10 mouse cellular contexts compared by ENCODE assay signal in genomic region chr2:169212676-169213257, GRCm38 (mm10).
A peak's percentile ranks its signal among the peaks of the same experiment; 100 is the strongest.
DNase-seq lines count a peak whose midpoint lies in the region; ATAC-seq and TF ChIP-seq lines count a peak whose summit lies in the region.
"Had no signal": no experiment of that assay in that cellular context is flagged by ENCODE, and none has a peak within 500 bp of the region (broad histone marks: within the 10 kb centered on the region; RNA-seq: fewer than 3 reads in every experiment).

No protein-coding gene starts in this region.

- peak; percentile 46 for DNase-seq in forebrain, embryonic 11.5 days (ENCODE audit: low spot score)
- DNase-seq in hindbrain, postnatal 0 days (ENCODE audit: low spot score), result no peak
- peak; percentile 48 for DNase-seq in limb, embryonic 14.5 days (ENCODE audit: low spot score)
- no peak for DNase-seq in cerebellum, adult 11 months
- DNase-seq: cerebellum, adult 18-20 months; left cerebral cortex, postnatal 4 days had no signal

- no peaks in the 10 kb centered on the region for H3K27me3 ChIP-seq in forebrain, embryonic 11.5 days (ENCODE audit: control insufficient read depth, insufficient read depth, low read length)
- H3K27me3 ChIP-seq in forebrain, embryonic 16.5 days (replicated peaks; ENCODE audit: control insufficient read depth, insufficient read depth, low read length), result no peaks in the 10 kb centered on the region
- no peaks in the 10 kb centered on the region for H3K27me3 ChIP-seq in hindbrain, embryonic 12.5 days
- no peaks in the 10 kb centered on the region for H3K27me3 ChIP-seq in hindbrain, postnatal 0 days (ENCODE audit: insufficient read depth, low read length)
- no peaks in the 10 kb centered on the region for H3K27me3 ChIP-seq in midbrain, embryonic 12.5 days
- H3K27me3 ChIP-seq in midbrain, embryonic 15.5 days (replicated peaks), result no peaks in the 10 kb centered on the region
- H3K27me3 ChIP-seq in limb, embryonic 14.5 days (ENCODE audit: control insufficient read depth, insufficient read depth, low read length), result no peaks in the 10 kb centered on the region

- no peak overlapping the region for H3K4me3 ChIP-seq in forebrain, embryonic 11.5 days (ENCODE audit: low read depth, low read length)
- no peak overlapping the region for H3K4me3 ChIP-seq in forebrain, embryonic 16.5 days (replicated peaks; ENCODE audit: low read length)
- H3K4me3 ChIP-seq in hindbrain, embryonic 12.5 days, result no peak overlapping the region
- H3K4me3 ChIP-seq in hindbrain, postnatal 0 days (ENCODE audit: low read length), result no peak overlapping the region
- H3K4me3 ChIP-seq in midbrain, embryonic 12.5 days, result no peak overlapping the region
- H3K4me3 ChIP-seq in midbrain, embryonic 15.5 days, result no peak overlapping the region
- no peak overlapping the region for H3K4me3 ChIP-seq in limb, embryonic 14.5 days (replicated peaks; ENCODE audit: low read length)

- no peak for TF ChIP-seq POLR2A in limb, embryonic 14.5 days (IDR thresholded peaks at IDR 0.05; ENCODE audit: borderline replicate concordance, extremely low read depth, insufficient read depth, insufficient read length)

- no peak overlapping the region; the same call in 1 of the 2 replicates for H3K9ac ChIP-seq in forebrain, embryonic 11.5 days (ENCODE audit: low read length)
- H3K9ac ChIP-seq in forebrain, embryonic 16.5 days (replicated peaks; ENCODE audit: low read depth, low read length), result no peak overlapping the region
- no peak overlapping the region for H3K9ac ChIP-seq in hindbrain, embryonic 12.5 days
- H3K9ac ChIP-seq in hindbrain, postnatal 0 days (replicated peaks; ENCODE audit: low read length), result no peak overlapping the region
- no peak overlapping the region for H3K9ac ChIP-seq in midbrain, embryonic 12.5 days (replicated peaks)
- H3K9ac ChIP-seq in midbrain, embryonic 15.5 days, result no peak overlapping the region
- H3K9ac ChIP-seq in limb, embryonic 14.5 days (ENCODE audit: low read depth, low read length, severe bottlenecking), result no peak overlapping the region

- H3K36me3 ChIP-seq in forebrain, embryonic 11.5 days (ENCODE audit: control insufficient read depth, insufficient read depth, low read length), result no peaks in the 10 kb centered on the region
- H3K36me3 ChIP-seq in forebrain, embryonic 16.5 days (ENCODE audit: control insufficient read depth, insufficient read depth), result no peaks in the 10 kb centered on the region
- no peaks in the 10 kb centered on the region for H3K36me3 ChIP-seq in hindbrain, embryonic 12.5 days
- no peaks in the 10 kb centered on the region for H3K36me3 ChIP-seq in hindbrain, postnatal 0 days (ENCODE audit: insufficient read depth, low read length)
- no peaks in the 10 kb centered on the region for H3K36me3 ChIP-seq in midbrain, embryonic 12.5 days
- H3K36me3 ChIP-seq in midbrain, embryonic 15.5 days (replicated peaks), result no peaks in the 10 kb centered on the region
- no peaks in the 10 kb centered on the region for H3K36me3 ChIP-seq in limb, embryonic 14.5 days (ENCODE audit: control insufficient read depth, insufficient read depth, low read length)

- WGBS in forebrain, embryonic 11.5 days, result 8% methylated on average over 3 of the region's 3 CpGs
- 4% methylated on average over 3 of the region's 3 CpGs for WGBS in forebrain, embryonic 16.5 days
- 31% methylated on average over 3 of the region's 3 CpGs for WGBS in hindbrain, embryonic 12.5 days
- 35% methylated on average over 3 of the region's 3 CpGs for whole genome bisulfite sequencing in hindbrain, postnatal 0 days
- WGBS in midbrain, embryonic 12.5 days, result 29% methylated on average over 3 of the region's 3 CpGs
- 21% methylated on average over 3 of the region's 3 CpGs for WGBS in midbrain, embryonic 15.5 days
- WGBS in limb, embryonic 14.5 days, result 11% methylated on average over 3 of the region's 3 CpGs

- no peak for ATAC-seq in forebrain, embryonic 11.5 days (replicated peaks; ENCODE audit: low FRiP score)
- ATAC-seq in forebrain, embryonic 16.5 days, result no peak
- ATAC-seq in hindbrain, embryonic 12.5 days (ENCODE audit: low FRiP score), result no peak
- ATAC-seq in hindbrain, postnatal 0 days, result no peak
- ATAC-seq in midbrain, embryonic 12.5 days (ENCODE audit: low FRiP score, low read depth), result no peak
- ATAC-seq in midbrain, embryonic 15.5 days (replicated peaks), result no peak
- peak; percentile 26; the same call in 1 of the 2 replicates for ATAC-seq in limb, embryonic 14.5 days (ENCODE audit: low FRiP score, low read depth)

- no peak overlapping the region for H3K4me2 ChIP-seq in forebrain, embryonic 11.5 days (ENCODE audit: low read depth, low read length, severe bottlenecking)
- H3K4me2 ChIP-seq in forebrain, embryonic 16.5 days (ENCODE audit: low read length), result no peak overlapping the region
- H3K4me2 ChIP-seq in hindbrain, embryonic 12.5 days (replicated peaks), result no peak overlapping the region
- no peak overlapping the region for H3K4me2 ChIP-seq in hindbrain, postnatal 0 days (ENCODE audit: low read depth, low read length)
- no peak overlapping the region for H3K4me2 ChIP-seq in midbrain, embryonic 12.5 days (replicated peaks)
- no peak overlapping the region for H3K4me2 ChIP-seq in midbrain, embryonic 15.5 days
- no peak overlapping the region for H3K4me2 ChIP-seq in limb, embryonic 14.5 days (replicated peaks; ENCODE audit: low read depth, low read length, severe bottlenecking)

- H3K9me3 ChIP-seq in forebrain, embryonic 11.5 days (ENCODE audit: control insufficient read depth, low read length), result no peaks in the 10 kb centered on the region
- 0 out of 2 replicates have a peak, but pooled peaks cover 3% of the 10 kb centered on the region for H3K9me3 ChIP-seq in forebrain, embryonic 16.5 days (ENCODE audit: control insufficient read depth, low read length)
- no peaks in the 10 kb centered on the region for H3K9me3 ChIP-seq in hindbrain, embryonic 12.5 days (replicated peaks)
- no peaks in the 10 kb centered on the region for H3K9me3 ChIP-seq in hindbrain, postnatal 0 days (ENCODE audit: low read length)
- 0 out of 2 replicates have a peak, but pooled peaks cover 6% of the 10 kb centered on the region for H3K9me3 ChIP-seq in midbrain, embryonic 12.5 days
- no peaks in the 10 kb centered on the region for H3K9me3 ChIP-seq in midbrain, embryonic 15.5 days
- H3K9me3 ChIP-seq in limb, embryonic 14.5 days (ENCODE audit: control insufficient read depth, low read length), result no peaks in the 10 kb centered on the region

- no peaks in the 10 kb centered on the region; the same call in 1 of the 2 replicates for H3K4me1 ChIP-seq in forebrain, embryonic 11.5 days (replicated peaks; ENCODE audit: control insufficient read depth, insufficient read depth, low read length)
- no peaks in the 10 kb centered on the region for H3K4me1 ChIP-seq in forebrain, embryonic 16.5 days (replicated peaks; ENCODE audit: control insufficient read depth, insufficient read depth, low read length)
- peaks cover 11% of the 10 kb centered on the region for H3K4me1 ChIP-seq in hindbrain, embryonic 12.5 days
- H3K4me1 ChIP-seq in hindbrain, postnatal 0 days (ENCODE audit: insufficient read depth, low read length), result no peaks in the 10 kb centered on the region
- peaks cover 7% of the 10 kb centered on the region for H3K4me1 ChIP-seq in midbrain, embryonic 12.5 days
- peaks cover 12% of the 10 kb centered on the region; the same call in 1 of the 2 replicates for H3K4me1 ChIP-seq in midbrain, embryonic 15.5 days
- H3K4me1 ChIP-seq in limb, embryonic 14.5 days (ENCODE audit: control insufficient read depth, insufficient read depth, low read length), result peaks cover 17% of the 10 kb centered on the region

- peak overlapping the region; percentile 6; the same call in 1 of the 2 replicates for H3K27ac ChIP-seq in forebrain, embryonic 11.5 days (ENCODE audit: low read depth, low read length)
- no peak overlapping the region for H3K27ac ChIP-seq in forebrain, embryonic 16.5 days (ENCODE audit: low read length)
- H3K27ac ChIP-seq in hindbrain, embryonic 12.5 days, result peak overlapping the region; percentile 62; the same call in 1 of the 2 replicates
- H3K27ac ChIP-seq in hindbrain, postnatal 0 days, result no peak overlapping the region
- H3K27ac ChIP-seq in midbrain, embryonic 12.5 days (replicated peaks), result peak overlapping the region; percentile 20; the same call in 1 of the 2 replicates
- no peak overlapping the region for H3K27ac ChIP-seq in midbrain, embryonic 15.5 days
- peak overlapping the region; percentile 49; the same call in 1 of the 2 replicates for H3K27ac ChIP-seq in limb, embryonic 14.5 days (replicated peaks; ENCODE audit: low read depth, low read length)

- TF ChIP-seq CTCF in hindbrain, postnatal 0 days (IDR thresholded peaks at IDR 0.05; ENCODE audit: low read depth), result no peak

Comparison
In these comparisons a context has a peak if more than half of its experiments do, and no peak if none do; other contexts are left out.
1. H3K27ac ChIP-seq: peak in forebrain, embryonic 11.5 days (single experiment), hindbrain, embryonic 12.5 days (single experiment), midbrain, embryonic 12.5 days (single experiment) and limb, embryonic 14.5 days (single experiment); none in forebrain, embryonic 16.5 days (single experiment), hindbrain, postnatal 0 days (single experiment) and midbrain, embryonic 15.5 days (single experiment).
2. DNase-seq: peak in forebrain, embryonic 11.5 days (single experiment) and limb, embryonic 14.5 days (single experiment); none in hindbrain, postnatal 0 days (single experiment) and cerebellum, adult 11 months (single experiment).